Mouse (Mus musculus): Measurements from ENCODE around the gene Plg. TPM values are rescaled to one million over a fixed set of nuclear protein-coding genes. Genes with fewer than 3 reads are reported as not detected.

Gene Plg
- total and polyA plus RNA-seq, 3 experiments = not detected

- Histone ChIP-seq H3K36me3 (ENCODE audit: control insufficient read depth in 1 of 2, insufficient read depth in 2 of 2, low read length in 2 of 2) (peaks cover 0 to 6% of the 10 kb centered on the region in 2 experiments; a peak in 2 of 4 replicates), H3K4me1 (ENCODE audit: control insufficient read depth in 1 of 2, insufficient read depth in 2 of 2, low read length in 2 of 2) (peaks cover 0 to 2% of the 10 kb centered on the region in 2 experiments; a peak in 1 of 4 replicates), H3K9me3 (replicated peaks; ENCODE audit: insufficient read depth, low read length) (no peaks in the 10 kb centered on the region), H3K4me3 (ENCODE audit: control insufficient read depth in 1 of 2, insufficient read depth in 1 of 2, low read depth in 2 of 2, low read length in 2 of 2) (no peak overlapping the region), H3K27ac (ENCODE audit: control insufficient read depth, low read depth, low read length) (no peak overlapping the region), H3K9ac (ENCODE audit: control insufficient read depth, low read depth, low read length, poor library complexity, severe bottlenecking) (no peak overlapping the region), H3K79me2 (ENCODE audit: control insufficient read depth, insufficient read depth, low read length, poor library complexity) (no peaks in the 10 kb centered on the region), H3K27me3 (ENCODE audit: control insufficient read depth in 1 of 2, insufficient read depth in 2 of 2, low read length in 2 of 2) (no peaks in the 10 kb centered on the region)
- DNase-seq (ENCODE audit: low read depth, low spot score) = peak; percentile 47
- TF ChIP-seq CHD1 (IDR thresholded peaks at IDR 0.05; ENCODE audit: low read depth, low read length) = no peak
- peak; percentile 31; the same call in 1 of the 2 replicates for TF ChIP-seq SMC3 (IDR thresholded peaks at IDR 0.05; ENCODE audit: low read depth, low read length)
- peak in 2 of 3 experiments; percentile 34 to 55; a peak in 4 of 6 replicates for TF ChIP-seq CTCF (IDR thresholded peaks at IDR 0.05 in 2 of 3, conservative IDR thresholded peaks at IDR 0.05 in 1 of 3; ENCODE audit: control insufficient read depth in 1 of 3, insufficient read depth in 1 of 3, low read depth in 2 of 3, low read length in 3 of 3, poor library complexity in 1 of 3, severe bottlenecking in 1 of 3)
- peak; percentile 81 for TF ChIP-seq MYC (IDR thresholded peaks at IDR 0.05; ENCODE audit: low read depth, low read length)
- TF ChIP-seq UBTF (IDR thresholded peaks at IDR 0.05; ENCODE audit: borderline replicate concordance, insufficient read depth, low read depth, low read length) = no peak
- 0 out of 2 replicates have a peak, but pooled peaks have one; percentile 8 for TF ChIP-seq ZNF384 (IDR thresholded peaks at IDR 0.05; ENCODE audit: low read depth, low read length)
- TF ChIP-seq HCFC1 (IDR thresholded peaks at IDR 0.05; ENCODE audit: low read depth, low read length) = 0 out of 2 replicates have a peak, but pooled peaks have one; percentile 11
Measured at GRCm38 (mm10) chr17:12422143-12422542, 43.7 kb downstream of the Plg start.

GRCm38 (mm10) chr17:12427156-12427555 lies 48.7 kb downstream of the Plg start:
- Histone ChIP-seq H3K36me3 (ENCODE audit: control insufficient read depth in 1 of 2, insufficient read depth in 2 of 2, low read length in 2 of 2) (peaks cover 8% of the 10 kb centered on the region in 2 experiments), H3K9me3 (replicated peaks; ENCODE audit: insufficient read depth, low read length) (no peaks in the 10 kb centered on the region), H3K9ac (ENCODE audit: control insufficient read depth, low read depth, low read length, poor library complexity, severe bottlenecking) (no peak overlapping the region), H3K79me2 (ENCODE audit: control insufficient read depth, insufficient read depth, low read length, poor library complexity) (no peaks in the 10 kb centered on the region), H3K4me1 (ENCODE audit: control insufficient read depth in 1 of 2, insufficient read depth in 2 of 2, low read length in 2 of 2) (peaks cover 2 to 3% of the 10 kb centered on the region in 2 experiments; a peak in 3 of 4 replicates), H3K27ac (ENCODE audit: control insufficient read depth, low read depth, low read length) (no peak overlapping the region), H3K4me3 (ENCODE audit: control insufficient read depth in 1 of 2, insufficient read depth in 1 of 2, low read depth in 2 of 2, low read length in 2 of 2) (no peak overlapping the region), H3K27me3 (ENCODE audit: control insufficient read depth in 1 of 2, insufficient read depth in 2 of 2, low read length in 2 of 2) (no peaks in the 10 kb centered on the region)
- DNase-seq (ENCODE audit: low read depth, low spot score) = peak; percentile 73
- TF ChIP-seq HCFC1 (IDR thresholded peaks at IDR 0.05; ENCODE audit: low read depth, low read length) = no peak
- TF ChIP-seq POLR2A (IDR thresholded peaks at IDR 0.05; ENCODE audit: control insufficient read depth in 1 of 2, insufficient read depth in 1 of 2, low read depth in 1 of 2, low read length in 2 of 2, poor library complexity in 1 of 2) = no peak
- TF ChIP-seq CTCF (IDR thresholded peaks at IDR 0.05 in 2 of 3, conservative IDR thresholded peaks at IDR 0.05 in 1 of 3; ENCODE audit: control insufficient read depth in 1 of 3, insufficient read depth in 1 of 3, low read depth in 2 of 3, low read length in 3 of 3, poor library complexity in 1 of 3, severe bottlenecking in 1 of 3) = no peak
- no peak for TF ChIP-seq POLR2AphosphoS5 (IDR thresholded peaks at IDR 0.05; ENCODE audit: borderline replicate concordance, low read depth, low read length)
- no peak for TF ChIP-seq MXI1 (IDR thresholded peaks at IDR 0.05; ENCODE audit: low read depth, low read length)
- 0 out of 2 replicates have a peak, but pooled peaks have one; percentile 19 for TF ChIP-seq SIN3A (IDR thresholded peaks at IDR 0.05; ENCODE audit: low read length)
- no peak for TF ChIP-seq USF2 (IDR thresholded peaks at IDR 0.05; ENCODE audit: borderline replicate concordance in 1 of 2, insufficient read depth in 1 of 2, low read depth in 1 of 2, low read length in 2 of 2)
- no peak for TF ChIP-seq CHD1 (IDR thresholded peaks at IDR 0.05; ENCODE audit: low read depth, low read length)
- no peak for TF ChIP-seq ELF1 (IDR thresholded peaks at IDR 0.05; ENCODE audit: low read depth, low read length)
- peak; percentile 85 for TF ChIP-seq GATA1 (IDR thresholded peaks at IDR 0.05; ENCODE audit: low read depth, low read length)
- peak; percentile 78 to 80 for TF ChIP-seq EP300 (IDR thresholded peaks at IDR 0.05; ENCODE audit: low read depth in 1 of 2, low read length in 2 of 2)
- TF ChIP-seq NELFE (IDR thresholded peaks at IDR 0.05; ENCODE audit: low read depth, low read length) = no peak
- no peak for TF ChIP-seq ZC3H11A (IDR thresholded peaks at IDR 0.05; ENCODE audit: low read depth, low read length)
- no peak for TF ChIP-seq UBTF (IDR thresholded peaks at IDR 0.05; ENCODE audit: borderline replicate concordance, insufficient read depth, low read depth, low read length)
- TF ChIP-seq SMC3 (IDR thresholded peaks at IDR 0.05; ENCODE audit: low read depth, low read length) = no peak
- no peak for TF ChIP-seq MEF2A (IDR thresholded peaks at IDR 0.05; ENCODE audit: extremely low read depth, insufficient replicate concordance, low read depth, low read length, poor library complexity, severe bottlenecking)
- no peak for TF ChIP-seq MYB (IDR thresholded peaks at IDR 0.05; ENCODE audit: low read depth, low read length)
- TF ChIP-seq MAX (IDR thresholded peaks at IDR 0.05; ENCODE audit: low read length) = no peak
- no peak for TF ChIP-seq BHLHE40 (IDR thresholded peaks at IDR 0.05; ENCODE audit: borderline replicate concordance, low read depth, low read length)
- peak; percentile 65 for TF ChIP-seq ETS1 (IDR thresholded peaks at IDR 0.05; ENCODE audit: low read depth, low read length)
- no peak for TF ChIP-seq USF1 (IDR thresholded peaks at IDR 0.05; ENCODE audit: low read depth, low read length)
- TF ChIP-seq GABPA (IDR thresholded peaks at IDR 0.05; ENCODE audit: low read depth, low read length) = no peak
- TF ChIP-seq RCOR1 (IDR thresholded peaks at IDR 0.05; ENCODE audit: low read depth, low read length) = no peak; the same call in 1 of the 2 replicates
- TF ChIP-seq POLR2AphosphoS2 (IDR thresholded peaks at IDR 0.05; ENCODE audit: low read length) = no peak
- TF ChIP-seq KAT2A (conservative IDR thresholded peaks at IDR 0.05; ENCODE audit: low read depth, low read length) = no peak
- no peak for TF ChIP-seq TBP (IDR thresholded peaks at IDR 0.05; ENCODE audit: low read depth, low read length)
- TF ChIP-seq ZNF384 (IDR thresholded peaks at IDR 0.05; ENCODE audit: low read depth, low read length) = peak; percentile 95
- TF ChIP-seq JUND (IDR thresholded peaks at IDR 0.05; ENCODE audit: low read depth, low read length) = no peak
- TF ChIP-seq CHD2 (IDR thresholded peaks at IDR 0.05; ENCODE audit: low read length) = no peak

Measured in MEL (cell line).